Mouse (Mus musculus): ENCODE data around the gene Slfn4.

DNA sequence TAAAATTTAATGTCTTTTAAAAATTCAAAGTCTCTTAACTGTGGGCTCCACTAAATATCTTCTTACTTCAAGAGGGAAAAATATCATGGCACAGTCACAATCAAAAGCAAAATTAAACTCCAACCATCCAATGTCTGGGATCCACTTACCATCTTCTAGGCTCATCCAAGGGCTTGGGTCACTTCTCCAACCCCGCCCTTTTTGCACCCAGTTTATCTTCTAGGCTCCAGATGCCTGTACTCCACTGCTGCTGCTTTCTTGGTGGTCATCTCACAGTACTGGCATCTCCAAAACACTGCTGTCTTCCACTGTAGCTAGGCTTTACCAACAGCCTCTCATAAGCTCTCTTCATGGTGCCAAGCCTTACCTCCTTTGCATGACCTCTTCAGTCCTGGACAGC, 41.1 kb downstream of the Slfn4 start:
- no peak for TF ChIP-seq POLR2A (IDR thresholded peaks at IDR 0.05; ENCODE audit: insufficient read length, low read depth)
- TF ChIP-seq REST (IDR thresholded peaks at IDR 0.05; ENCODE audit: insufficient read depth, insufficient read length), result no peak
- TF ChIP-seq E2F4 (IDR thresholded peaks at IDR 0.05; ENCODE audit: insufficient read depth), result no peak
- no peak for TF ChIP-seq MAX (IDR thresholded peaks at IDR 0.05; ENCODE audit: low read depth)
- TF ChIP-seq POLR2AphosphoS2 (IDR thresholded peaks at IDR 0.05; ENCODE audit: insufficient read length, low read depth), result no peak
- TF ChIP-seq USF1 (IDR thresholded peaks at IDR 0.05; ENCODE audit: low read depth), result no peak
- no peak for TF ChIP-seq MYOD1 (IDR thresholded peaks at IDR 0.05; ENCODE audit: control insufficient read depth in 1 of 3, insufficient read length in 2 of 3, low read depth in 2 of 3)
- TF ChIP-seq MYOG (IDR thresholded peaks at IDR 0.05; ENCODE audit: control insufficient read depth in 1 of 3, insufficient read depth in 1 of 3, insufficient read length in 2 of 3, low read depth in 2 of 3), result no peak
- no peak for TF ChIP-seq TCF3 (IDR thresholded peaks at IDR 0.05; ENCODE audit: insufficient read length, low read depth)

All from myocyte (in vitro differentiated cells).